Mouse (Mus musculus) liver, embryonic 15.5 days (tissue): ENCODE measurements at regions not wholly inside any gene's neighbourhood (a gene's known extent, or its start where the extent isn't known, plus 50 kb on each side); places are given as distances from the start of the nearest gene placed in this dataset.

Experiments
- ATAC-seq: fragments of 200-750 bp; cut with Nextera tagmentation; 2 replicates; pipeline ENCODE4 v1.8.0; 2017; ENCODE audit warnings: moderate number of reproducible peaks, mild to moderate bottlenecking, moderate library complexity; ENCODE audit not compliant: insufficient read depth
- H3K27ac ChIP-seq: fragments of 300-500 bp; sonication (generic); replicated peaks from 2 replicates; pipeline ENCODE4 v1.5.1; 2015; ENCODE audit warnings: mild to moderate bottlenecking, inconsistent platforms
- H3K27me3 ChIP-seq: fragments of 300-500 bp; sonication (generic); 2 replicates; pipeline ENCODE4 v1.6.1; 2015; ENCODE audit warnings: mild to moderate bottlenecking, inconsistent platforms
- H3K36me3 ChIP-seq: fragments of 300-500 bp; sonication (generic); replicated peaks from 2 replicates; pipeline ENCODE4 v1.6.1; 2015; ENCODE audit warnings: moderate library complexity, mild to moderate bottlenecking, inconsistent platforms
- H3K4me1 ChIP-seq: fragments of 300-500 bp; sonication (generic); replicated peaks from 2 replicates; pipeline ENCODE4 v1.6.1; 2015; ENCODE audit warnings: inconsistent platforms
- H3K4me2 ChIP-seq: fragments of 300-500 bp; sonication (generic); 2 replicates; pipeline ENCODE4 v1.6.1; 2015; ENCODE audit warnings: moderate library complexity, mild to moderate bottlenecking, inconsistent platforms
- H3K4me3 ChIP-seq: fragments of 300-500 bp; sonication (generic); replicated peaks from 2 replicates; pipeline ENCODE4 v1.5.1; 2015; ENCODE audit warnings: mild to moderate bottlenecking, inconsistent platforms
- H3K9ac ChIP-seq: fragments of 300-500 bp; sonication (generic); 2 replicates; pipeline ENCODE4 v1.6.1; 2015; ENCODE audit warnings: moderate library complexity, mild to moderate bottlenecking, inconsistent platforms
- H3K9me3 ChIP-seq: fragments of 300-500 bp; sonication (generic); replicated peaks from 2 replicates; pipeline ENCODE4 v1.6.1; 2016; ENCODE audit warnings: inconsistent platforms
- WGBS: fragments of 180-500 bp; shearing (Covaris S2); methylation state at CpG from one replicate; pipeline ENCODE4 v1.1.7; 2015; ENCODE audit warnings: mixed read lengths; ENCODE audit not compliant: insufficient replicate concordance; 5-methylcytosine and 5-hydroxymethylcytosine counted together

DNA sequence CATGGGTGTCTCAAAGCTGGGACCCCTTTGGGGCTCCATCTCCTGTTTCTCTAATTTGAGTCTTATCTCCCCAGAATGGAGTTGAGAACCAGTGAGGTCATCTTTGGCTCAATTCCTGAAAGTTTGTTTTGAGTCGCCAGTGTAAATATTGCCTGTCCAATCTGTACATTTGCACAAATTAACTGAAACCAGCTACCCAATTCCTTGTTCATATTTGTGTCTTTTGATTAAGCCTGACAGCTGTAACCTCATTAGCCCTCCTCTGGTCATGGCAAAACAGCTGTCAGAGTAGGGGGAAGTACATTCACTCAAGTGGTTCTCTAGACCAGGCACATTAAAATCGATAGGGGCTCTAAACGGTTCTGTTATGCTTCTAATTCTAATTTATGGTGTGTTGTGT is 177.0 kb downstream of the Rps12 start:
- H3K27me3 ChIP-seq = no peaks in the 10 kb centered on the region
- no peak overlapping the region for H3K27ac ChIP-seq

DNA sequence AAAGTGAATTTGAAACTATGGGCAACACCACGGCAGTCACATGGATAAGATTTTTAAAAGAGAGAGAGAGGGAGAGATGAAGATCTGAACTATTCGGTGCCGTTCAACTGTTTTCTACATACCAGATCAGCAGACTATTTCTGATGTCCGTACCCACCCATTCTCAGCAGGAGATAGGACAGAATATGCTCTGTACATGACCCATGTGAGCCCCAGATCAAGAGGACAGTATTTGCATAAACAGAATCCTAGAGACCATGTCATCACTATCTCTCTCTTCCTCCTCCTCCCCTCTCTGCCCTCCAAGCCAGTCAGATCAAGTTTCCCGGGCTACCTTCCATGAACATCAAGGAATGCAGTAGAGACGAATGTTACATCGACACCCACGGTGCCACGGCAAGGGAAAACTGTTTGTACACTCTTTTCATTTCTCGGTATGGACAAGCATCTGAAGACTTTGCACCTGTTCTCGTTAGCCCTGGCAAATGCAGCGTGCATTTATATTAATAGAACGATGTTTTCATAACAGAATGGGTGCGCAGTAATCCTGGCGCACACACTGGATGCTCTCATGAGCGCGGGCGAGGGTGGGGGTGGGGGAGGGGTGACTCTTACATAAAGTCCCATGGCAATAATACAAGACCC is 177.7 kb downstream of the Rps12 start:
- Histone ChIP-seq H3K27ac (no peak overlapping the region), H3K9me3 (no peaks in the 10 kb centered on the region; the same call in 1 of the 2 replicates), H3K36me3 (no peaks in the 10 kb centered on the region), H3K9ac (no peak overlapping the region), H3K4me1 (no peaks in the 10 kb centered on the region), H3K4me2 (no peak overlapping the region), H3K27me3 (no peaks in the 10 kb centered on the region), H3K4me3 (no peak overlapping the region)
- 68% methylated on average over 18 of the region's 18 CpGs for WGBS
- ATAC-seq = no peak

More for the DNA sequence above, 177.0 kb downstream of the Rps12 start:
- Histone ChIP-seq H3K4me3 (no peak overlapping the region), H3K36me3 (no peaks in the 10 kb centered on the region), H3K4me2 (no peak overlapping the region), H3K9me3 (no peaks in the 10 kb centered on the region; the same call in 1 of the 2 replicates), H3K4me1 (no peaks in the 10 kb centered on the region), H3K9ac (no peak overlapping the region)
- ATAC-seq = no peak
- 61% methylated on average over 3 of the region's 3 CpGs for WGBS

- Histone ChIP-seq H3K4me2 (no peak overlapping the region), H3K9ac (no peak overlapping the region), H3K27ac (no peak overlapping the region), H3K27me3 (no peaks in the 10 kb centered on the region), H3K4me3 (no peak overlapping the region), H3K4me1 (no peaks in the 10 kb centered on the region), H3K9me3 (no peaks in the 10 kb centered on the region), H3K36me3 (no peaks in the 10 kb centered on the region)
- WGBS = 49% methylated on average over 5 of the region's 5 CpGs
- ATAC-seq = no peak
Measured at GRCm38 (mm10) chr10:23600701-23601100, 186.4 kb downstream of the Rps12 start.

DNA sequence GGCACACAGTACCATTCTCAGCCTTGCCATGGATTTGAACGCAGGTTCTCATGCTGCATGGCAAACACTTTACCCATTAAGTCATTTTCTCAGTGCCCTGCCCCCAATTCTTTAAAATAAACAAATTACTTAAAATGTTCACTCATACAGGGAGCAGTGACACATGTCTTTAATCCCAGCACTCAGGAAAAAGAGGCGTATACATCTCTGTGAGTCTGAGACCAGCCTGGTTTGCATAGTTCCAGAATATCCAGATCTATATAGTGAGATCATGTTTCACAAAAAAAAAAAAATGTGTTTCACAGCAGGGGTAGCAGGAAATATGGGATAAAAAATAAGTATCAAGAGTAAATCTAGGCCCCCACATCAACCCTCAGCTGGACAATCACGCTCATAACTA is 191.5 kb downstream of the Rps12 start:
- Histone ChIP-seq H3K27me3 (no peaks in the 10 kb centered on the region), H3K36me3 (no peaks in the 10 kb centered on the region), H3K9me3 (no peaks in the 10 kb centered on the region), H3K4me1 (no peaks in the 10 kb centered on the region), H3K27ac (no peak overlapping the region), H3K4me3 (no peak overlapping the region), H3K9ac (no peak overlapping the region), H3K4me2 (no peak overlapping the region)
- 75% methylated on average over 3 of the region's 3 CpGs for whole genome bisulfite sequencing
- ATAC-seq = no peak

DNA sequence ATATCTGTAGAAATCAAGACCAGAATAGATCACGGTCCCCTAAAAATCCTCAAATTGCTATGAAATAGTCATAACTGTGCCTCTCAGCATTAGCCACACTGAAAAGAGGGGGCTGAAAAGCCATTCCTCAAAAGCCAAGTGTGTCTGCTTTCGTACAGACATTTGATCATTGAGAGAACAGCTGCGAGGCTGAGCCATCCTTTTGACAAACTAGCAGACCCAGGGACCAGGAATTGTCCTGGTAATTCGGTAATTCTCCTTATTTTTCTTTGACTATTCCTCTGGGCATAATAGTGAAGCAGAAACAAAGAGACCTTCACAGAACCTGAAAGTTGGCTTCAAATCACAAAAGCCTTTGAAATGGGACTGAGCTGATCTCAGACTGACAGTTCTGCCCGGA is 206.8 kb downstream of the Rps12 start:
- WGBS = 71% methylated on average over 5 of the region's 5 CpGs
- Histone ChIP-seq H3K4me1 (no peaks in the 10 kb centered on the region), H3K27me3 (no peaks in the 10 kb centered on the region), H3K4me2 (no peak overlapping the region), H3K9ac (no peak overlapping the region), H3K9me3 (no peaks in the 10 kb centered on the region), H3K4me3 (no peak overlapping the region), H3K36me3 (no peaks in the 10 kb centered on the region), H3K27ac (no peak overlapping the region)
- no peak for ATAC-seq

DNA sequence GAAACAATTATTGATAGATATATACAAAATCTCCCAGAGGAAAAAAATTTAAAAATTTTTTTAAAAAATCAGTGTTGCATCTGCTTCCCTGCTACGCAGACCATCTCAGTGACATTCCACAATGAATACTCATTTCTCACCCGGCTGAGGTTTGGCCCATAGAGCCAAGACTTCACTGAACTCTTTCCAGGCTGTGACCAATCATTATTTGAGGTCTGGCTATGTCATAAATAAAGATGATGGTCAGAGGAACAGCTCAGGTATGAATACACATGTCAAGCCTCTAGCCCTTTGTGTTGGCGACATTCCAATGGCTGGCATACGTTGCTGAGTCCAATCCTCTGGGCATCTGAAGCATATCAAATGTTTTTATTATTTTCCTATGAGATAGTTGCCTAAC is 216.1 kb downstream of the Rps12 start:
- H3K4me3 ChIP-seq = no peak overlapping the region
- H3K36me3 ChIP-seq = no peaks in the 10 kb centered on the region
- no peaks in the 10 kb centered on the region for H3K4me1 ChIP-seq
- no peaks in the 10 kb centered on the region for H3K27me3 ChIP-seq
- no peak overlapping the region for H3K9ac ChIP-seq
- WGBS = 67% methylated on average over 4 of the region's 4 CpGs
- H3K4me2 ChIP-seq = no peak overlapping the region
- no peak for ATAC-seq
- no peak overlapping the region for H3K27ac ChIP-seq
- no peaks in the 10 kb centered on the region for H3K9me3 ChIP-seq

- no peak overlapping the region for H3K4me2 ChIP-seq
- no peak overlapping the region for H3K27ac ChIP-seq
- H3K9me3 ChIP-seq = no peaks in the 10 kb centered on the region
- no peaks in the 10 kb centered on the region for H3K36me3 ChIP-seq
- no peaks in the 10 kb centered on the region for H3K27me3 ChIP-seq
- no peak overlapping the region for H3K9ac ChIP-seq
- no peak overlapping the region for H3K4me3 ChIP-seq
- ATAC-seq = no peak
- H3K4me1 ChIP-seq = no peaks in the 10 kb centered on the region
Measured at GRCm38 (mm10) chr10:23569386-23569785, 217.7 kb downstream of the Rps12 start.

DNA sequence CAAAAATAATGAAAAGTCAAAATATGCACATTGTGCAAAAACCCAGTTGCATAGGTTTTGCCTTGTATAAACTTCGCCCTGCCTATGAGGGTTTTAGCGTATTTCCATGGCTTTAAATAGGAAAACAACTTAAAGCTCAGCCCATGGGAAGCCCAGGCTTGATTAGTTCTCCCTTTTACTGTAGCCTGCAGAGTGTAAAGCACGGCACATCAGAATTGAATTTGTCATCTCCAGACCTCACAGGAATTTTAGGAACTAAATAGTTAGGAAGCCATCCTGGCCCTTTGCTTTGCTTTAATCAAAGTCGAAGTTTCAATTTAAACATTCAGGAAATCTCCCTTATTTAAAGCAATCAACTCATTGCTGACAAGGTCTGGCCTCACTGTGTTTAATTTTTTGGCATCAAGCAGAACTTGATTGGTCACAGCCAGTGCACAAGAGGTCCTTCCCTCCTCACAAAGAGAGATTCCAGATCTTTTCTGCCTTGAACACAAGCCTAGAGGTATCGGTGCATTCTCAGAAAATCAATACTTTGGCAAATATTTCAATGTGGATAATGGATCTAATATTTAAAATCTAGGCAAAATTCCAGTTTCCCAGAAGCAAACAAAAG is 211.8 kb upstream of the Eya4 start:
- H3K36me3 ChIP-seq = no peaks in the 10 kb centered on the region
- no peak for ATAC-seq
- no peak overlapping the region for H3K9ac ChIP-seq
- H3K4me3 ChIP-seq = no peak overlapping the region
- H3K27ac ChIP-seq = no peak overlapping the region
- 65% methylated on average over 5 of the region's 5 CpGs for WGBS
- H3K27me3 ChIP-seq = no peaks in the 10 kb centered on the region
- H3K4me1 ChIP-seq = no peaks in the 10 kb centered on the region
- no peaks in the 10 kb centered on the region for H3K9me3 ChIP-seq
- no peak overlapping the region for H3K4me2 ChIP-seq

DNA sequence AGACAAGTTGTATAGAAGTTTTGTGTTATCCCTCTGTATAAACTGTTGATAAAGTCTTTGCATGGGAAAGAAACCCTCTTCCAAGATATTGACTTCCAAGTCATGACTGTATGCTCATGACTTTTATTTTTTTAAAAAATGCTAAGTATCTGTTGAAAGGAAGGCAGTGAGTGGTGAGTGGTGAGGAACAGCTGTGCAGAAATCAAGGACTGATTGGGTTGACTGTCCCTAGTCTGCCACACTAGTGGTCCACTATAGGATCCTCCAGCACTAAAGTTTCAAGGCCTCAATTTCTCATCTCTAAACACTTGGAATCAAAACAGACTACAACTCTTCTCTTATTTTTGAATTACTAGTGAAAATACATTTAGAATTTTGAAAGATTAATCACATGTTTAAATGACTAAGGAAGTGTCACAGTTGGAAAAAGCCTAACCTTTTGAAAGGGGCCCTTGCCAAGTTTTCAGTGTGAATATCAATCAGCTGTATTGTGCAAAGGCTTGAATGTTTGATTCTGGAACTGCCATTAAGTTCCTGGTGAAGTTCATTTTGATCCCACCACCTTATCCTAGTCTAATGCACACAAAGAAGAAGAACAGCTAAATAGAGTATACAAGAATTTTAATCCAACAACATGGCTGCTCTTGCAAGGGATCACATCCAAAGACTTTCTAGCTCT is 209.5 kb upstream of the Eya4 start:
- no peak overlapping the region for H3K9ac ChIP-seq
- no peaks in the 10 kb centered on the region for H3K4me1 ChIP-seq
- H3K4me3 ChIP-seq = no peak overlapping the region
- H3K9me3 ChIP-seq = no peaks in the 10 kb centered on the region
- no peaks in the 10 kb centered on the region for H3K27me3 ChIP-seq
- H3K36me3 ChIP-seq = no peaks in the 10 kb centered on the region
- no peak overlapping the region for H3K4me2 ChIP-seq
- H3K27ac ChIP-seq = no peak overlapping the region
- ATAC-seq = no peak

DNA sequence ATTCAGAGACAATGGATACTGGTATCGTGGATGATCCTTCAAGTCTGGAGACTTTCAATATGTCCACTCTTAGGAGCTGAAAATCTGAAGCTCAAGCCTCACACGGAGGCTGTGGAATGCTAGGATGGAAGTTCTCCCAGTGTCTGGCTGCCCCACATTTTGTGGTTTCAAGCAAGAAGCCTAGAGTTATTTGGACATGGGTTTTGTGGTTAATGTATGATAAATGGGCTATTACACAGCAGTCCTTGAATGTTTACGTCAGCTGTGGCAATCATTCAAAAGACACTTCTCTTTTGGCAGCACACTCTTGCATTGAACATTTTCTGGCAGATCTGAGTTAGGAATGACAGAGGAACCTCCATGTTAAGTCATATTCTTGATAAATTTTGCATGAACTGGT is 207.2 kb upstream of the Eya4 start:
- H3K4me1 ChIP-seq = no peaks in the 10 kb centered on the region
- H3K4me3 ChIP-seq = no peak overlapping the region
- H3K4me2 ChIP-seq = no peak overlapping the region
- WGBS = 31% methylated on average over 3 of the region's 3 CpGs
- ATAC-seq = no peak
- H3K27ac ChIP-seq = no peak overlapping the region
- H3K9me3 ChIP-seq = no peaks in the 10 kb centered on the region
- no peaks in the 10 kb centered on the region for H3K36me3 ChIP-seq
- H3K9ac ChIP-seq = no peak overlapping the region
- H3K27me3 ChIP-seq = no peaks in the 10 kb centered on the region

GRCm38 (mm10) chr10:23549207-23549606 is 198.6 kb upstream of the Eya4 start:
- H3K4me1 ChIP-seq = no peaks in the 10 kb centered on the region
- 56% methylated on average over 3 of the region's 3 CpGs for WGBS
- ATAC-seq = no peak

GRCm38 (mm10) chr10:23548322-23548721 is 197.7 kb upstream of the Eya4 start:
- no peak for ATAC-seq
- H3K27me3 ChIP-seq = no peaks in the 10 kb centered on the region
- H3K4me1 ChIP-seq = no peaks in the 10 kb centered on the region
- H3K4me2 ChIP-seq = no peak overlapping the region
- H3K4me3 ChIP-seq = no peak overlapping the region
- no peaks in the 10 kb centered on the region for H3K9me3 ChIP-seq
- WGBS = 55% methylated on average over 6 of the region's 6 CpGs
- H3K27ac ChIP-seq = no peak overlapping the region
- no peak overlapping the region for H3K9ac ChIP-seq
- H3K36me3 ChIP-seq = no peaks in the 10 kb centered on the region

More at GRCm38 (mm10) chr10:23549207-23549606, 198.6 kb upstream of the Eya4 start:
- no peak overlapping the region for H3K27ac ChIP-seq
- no peak overlapping the region for H3K4me3 ChIP-seq
- H3K36me3 ChIP-seq = no peaks in the 10 kb centered on the region
- no peak overlapping the region for H3K4me2 ChIP-seq
- no peaks in the 10 kb centered on the region for H3K27me3 ChIP-seq
- no peaks in the 10 kb centered on the region for H3K9me3 ChIP-seq
- H3K9ac ChIP-seq = no peak overlapping the region
